Mouse (Mus musculus): ENCODE data around the gene Aph1c. TPM values are rescaled to one million over a fixed set of nuclear protein-coding genes. Genes with fewer than 3 reads are reported as not detected.
"Not testable (repeated sequence)": the region's sequence is repeated elsewhere in the genome, so short reads cannot be mapped to it uniquely, and the experiment has no call there.

Aph1c gene
- total RNA-seq, 2 experiments from 2014 or later, result 1.7 TPM; not detected in 1

DNA sequence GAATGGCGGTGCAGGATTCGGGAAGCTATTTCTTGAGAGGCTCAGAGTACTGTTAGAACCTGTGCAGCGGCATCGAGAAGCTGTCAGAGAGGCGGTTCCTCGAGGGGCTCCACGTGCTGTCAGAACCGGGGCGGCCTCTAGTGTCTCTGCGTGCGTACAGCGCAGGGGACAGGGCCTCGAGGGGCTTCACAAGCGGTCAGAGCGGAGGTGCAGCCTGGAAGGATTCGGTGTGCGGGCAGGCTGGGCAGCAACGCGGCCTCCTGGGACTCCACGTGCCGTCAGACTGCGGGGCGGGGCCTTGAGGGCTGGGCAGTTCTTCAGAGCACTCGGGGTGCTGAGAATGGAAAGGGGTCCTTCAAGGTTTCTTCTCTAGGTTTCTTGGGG, 563 bp upstream of the Aph1c start:
- peak; percentile 50 for ATAC-seq (replicated peaks; ENCODE audit: low FRiP score, poor library complexity, severe bottlenecking)

DNA sequence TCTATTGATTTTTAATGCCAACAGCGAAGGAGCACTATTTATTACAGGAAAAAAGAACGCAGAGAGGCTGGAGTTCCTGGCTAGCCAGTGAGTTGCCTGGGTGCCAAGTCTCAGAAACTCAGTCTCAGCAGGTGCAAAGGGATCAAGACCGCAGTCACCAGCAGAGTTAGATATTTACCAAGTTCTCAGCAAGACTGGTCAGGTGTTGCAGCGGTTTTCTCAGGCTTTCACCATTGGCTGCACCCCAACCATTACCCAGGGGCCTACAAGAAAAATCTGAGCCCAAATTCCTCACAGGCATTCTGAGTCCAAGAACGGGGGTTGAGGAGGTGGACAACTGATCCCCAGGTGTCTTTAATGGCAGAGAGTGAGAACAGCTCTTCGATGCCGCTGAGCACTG, 675 bp downstream of the Aph1c start:
- no peak for ATAC-seq (replicated peaks; ENCODE audit: low FRiP score, poor library complexity, severe bottlenecking)

DNA sequence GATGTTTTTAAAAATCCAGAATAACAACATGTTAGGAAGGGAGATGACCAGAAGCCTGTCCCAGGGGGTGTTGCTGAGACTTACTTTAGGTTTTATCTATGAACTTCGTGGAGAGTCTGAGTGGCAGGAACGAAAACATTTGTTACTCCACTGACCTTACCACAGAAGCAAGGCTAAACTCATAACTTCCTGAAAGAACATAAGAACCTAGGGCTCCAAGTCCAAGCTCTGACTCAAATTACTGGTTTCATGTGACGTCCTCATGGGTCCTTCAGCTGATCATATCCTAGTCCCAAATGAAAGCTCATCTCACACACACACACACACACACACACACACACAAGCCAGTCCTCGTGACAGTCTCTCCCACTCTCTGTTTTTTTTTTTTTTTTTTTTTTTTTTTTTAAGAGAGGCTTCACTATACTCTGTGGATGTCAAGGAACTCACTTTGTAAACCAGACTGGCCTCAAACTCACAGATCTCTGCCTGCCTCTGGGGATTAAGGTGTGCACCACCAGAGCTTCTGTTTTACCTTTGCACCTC, 2.1 kb downstream of the Aph1c start:
- ATAC-seq (replicated peaks; ENCODE audit: low FRiP score, poor library complexity, severe bottlenecking), result no peak

DNA sequence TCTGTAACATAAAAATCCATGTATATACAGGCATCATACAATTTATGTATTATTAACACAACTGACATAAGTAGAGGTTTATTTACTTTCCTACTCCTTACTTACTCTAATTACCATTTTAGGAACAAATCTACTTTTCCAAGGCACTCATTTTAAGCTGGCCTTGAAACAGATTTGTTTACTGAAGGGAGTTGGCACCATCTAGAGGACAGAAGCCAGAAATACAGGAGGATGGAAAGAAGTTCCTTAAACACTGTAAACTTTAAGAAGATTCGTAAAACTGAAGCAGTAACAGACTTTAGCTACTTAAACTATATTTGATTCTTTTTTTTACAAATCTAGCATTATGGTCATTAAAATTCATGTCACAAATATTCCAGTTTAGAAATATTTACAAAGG, 8.5 kb downstream of the Aph1c start:
- 0 out of 2 replicates have a peak, but pooled peaks have one; percentile 44 for ATAC-seq (replicated peaks; ENCODE audit: low FRiP score, poor library complexity, severe bottlenecking)

DNA sequence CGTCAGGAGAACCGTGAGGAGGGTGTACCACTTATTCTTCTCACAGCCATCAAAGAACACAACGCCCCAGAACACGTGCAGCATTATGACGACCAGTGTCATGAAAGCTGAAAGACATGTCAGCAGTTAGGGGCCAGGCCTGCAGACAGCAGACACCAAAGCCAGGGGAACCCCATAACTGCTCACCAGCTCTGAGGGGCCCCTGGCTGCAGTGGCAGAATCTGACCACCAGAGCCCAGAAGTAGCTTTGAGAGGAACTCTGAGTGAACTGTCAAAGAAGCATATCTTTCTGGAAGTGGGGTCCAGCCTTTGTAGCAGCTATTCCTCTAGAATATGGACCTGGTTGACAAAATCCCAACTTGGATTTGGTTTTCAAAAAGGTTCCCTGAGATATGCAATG, 12.3 kb downstream of the Aph1c start:
- 0 out of 2 replicates have a peak, but pooled peaks have one; percentile 26 for ATAC-seq (replicated peaks; ENCODE audit: low FRiP score, poor library complexity, severe bottlenecking)

DNA sequence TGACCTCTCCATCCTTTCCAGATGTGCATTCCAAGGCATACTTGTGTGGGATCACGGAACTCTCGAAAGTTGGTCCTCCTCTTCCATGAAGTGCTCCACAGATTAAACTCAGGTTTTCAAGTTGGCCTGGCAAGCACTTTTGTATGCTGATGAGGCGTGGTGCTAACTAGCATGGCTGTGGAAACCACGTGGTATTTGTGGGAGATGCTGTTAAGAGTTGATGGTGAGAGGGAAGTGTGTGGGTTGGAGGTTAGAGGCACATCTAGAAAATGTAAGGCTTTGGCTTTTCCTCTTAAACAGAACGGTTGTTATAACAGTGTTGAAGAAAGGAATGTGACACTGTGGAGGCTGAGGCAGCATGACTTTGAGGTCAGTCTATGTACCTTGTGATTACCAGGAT, 13.5 kb downstream of the Aph1c start:
- ATAC-seq (replicated peaks; ENCODE audit: low FRiP score, poor library complexity, severe bottlenecking), result no peak

DNA sequence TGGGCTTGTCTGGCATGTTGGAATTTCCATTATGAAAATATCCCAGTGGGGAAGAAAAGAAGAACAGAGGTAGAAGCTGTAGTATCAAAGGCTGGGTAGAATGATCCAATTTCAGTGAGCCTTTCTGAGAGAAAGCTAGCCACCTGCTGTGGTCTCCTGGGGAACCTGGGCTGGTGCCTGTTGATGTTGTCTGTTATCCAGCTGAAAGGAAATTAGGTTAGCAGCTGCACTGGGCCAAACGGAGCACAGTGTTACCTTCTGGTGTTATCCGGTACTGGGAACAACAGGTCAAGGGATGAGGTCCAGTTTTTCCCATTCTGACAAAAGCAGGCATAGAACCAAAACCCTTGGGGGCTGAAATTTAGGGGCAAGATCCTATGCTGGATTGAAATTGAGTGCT, 21.1 kb downstream of the Aph1c start:
- ATAC-seq (replicated peaks; ENCODE audit: low FRiP score, poor library complexity, severe bottlenecking), result no peak

DNA sequence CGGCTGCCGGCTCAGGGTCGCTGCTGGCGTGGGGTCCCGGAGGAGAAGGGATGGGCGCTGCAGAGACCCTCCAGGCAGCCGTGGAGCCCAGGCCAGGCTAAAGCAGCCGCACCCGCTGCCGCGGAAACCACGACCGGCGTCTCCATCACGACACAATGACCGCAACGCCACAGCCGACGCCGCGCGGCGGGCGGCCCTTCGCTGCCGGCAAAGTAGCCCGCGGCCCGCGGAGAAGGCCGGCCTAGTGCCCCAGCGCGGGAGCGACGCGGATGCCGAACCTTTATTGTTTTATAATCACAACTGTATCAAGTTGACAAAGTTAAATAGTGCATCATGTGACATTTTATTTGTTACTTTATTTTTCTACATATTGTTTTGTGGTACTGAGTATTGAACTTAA, 28.6 kb downstream of the Aph1c start:
- ATAC-seq (replicated peaks; ENCODE audit: low FRiP score, poor library complexity, severe bottlenecking), result not testable (repeated sequence)

DNA sequence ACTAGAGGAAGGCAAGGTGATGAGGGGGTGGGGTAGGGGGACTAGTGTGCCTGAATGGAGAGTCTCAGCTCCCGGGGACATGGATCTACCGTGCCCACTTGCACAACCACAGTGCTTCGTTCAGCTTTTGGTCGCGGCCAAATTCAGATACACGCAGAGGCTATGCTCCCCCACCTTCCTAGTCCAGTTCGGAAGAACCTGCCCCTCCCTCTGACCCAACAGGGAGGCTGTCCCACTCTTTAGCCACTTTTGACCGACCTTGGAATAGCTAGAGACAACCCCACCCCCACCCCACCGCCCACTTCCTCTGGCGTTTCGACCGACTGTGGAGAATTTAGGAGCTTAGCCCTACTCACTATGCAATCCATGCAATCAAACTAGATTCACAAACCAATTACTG, 32.6 kb downstream of the Aph1c start:
- no peak for ATAC-seq (replicated peaks; ENCODE audit: low FRiP score, poor library complexity, severe bottlenecking)

DNA sequence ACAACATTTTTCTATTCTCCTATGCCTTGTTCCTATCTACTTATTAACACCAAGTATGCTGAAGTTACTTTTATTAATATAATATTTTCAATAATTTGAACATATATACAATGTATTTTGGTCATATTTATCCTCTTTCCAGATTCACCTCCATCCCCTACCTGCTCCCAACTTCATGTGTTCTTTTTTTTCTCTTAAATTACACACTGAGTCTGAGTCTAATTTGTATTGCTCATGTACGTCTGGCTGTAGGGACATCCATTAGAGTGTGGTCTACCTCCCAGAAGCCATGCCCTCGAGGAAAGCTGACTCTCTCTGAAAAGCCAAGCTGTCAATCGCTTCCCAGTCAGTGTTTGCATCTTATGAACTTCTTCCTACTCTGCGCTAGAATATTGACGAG, 37.8 kb downstream of the Aph1c start, which contains the start of gene Gm10647:
Gene Gm10647, plus strand, starts transcription at position 301 of the 400 bp plus-strand sequence.
- ATAC-seq (replicated peaks; ENCODE audit: low FRiP score, poor library complexity, severe bottlenecking), result no peak

DNA sequence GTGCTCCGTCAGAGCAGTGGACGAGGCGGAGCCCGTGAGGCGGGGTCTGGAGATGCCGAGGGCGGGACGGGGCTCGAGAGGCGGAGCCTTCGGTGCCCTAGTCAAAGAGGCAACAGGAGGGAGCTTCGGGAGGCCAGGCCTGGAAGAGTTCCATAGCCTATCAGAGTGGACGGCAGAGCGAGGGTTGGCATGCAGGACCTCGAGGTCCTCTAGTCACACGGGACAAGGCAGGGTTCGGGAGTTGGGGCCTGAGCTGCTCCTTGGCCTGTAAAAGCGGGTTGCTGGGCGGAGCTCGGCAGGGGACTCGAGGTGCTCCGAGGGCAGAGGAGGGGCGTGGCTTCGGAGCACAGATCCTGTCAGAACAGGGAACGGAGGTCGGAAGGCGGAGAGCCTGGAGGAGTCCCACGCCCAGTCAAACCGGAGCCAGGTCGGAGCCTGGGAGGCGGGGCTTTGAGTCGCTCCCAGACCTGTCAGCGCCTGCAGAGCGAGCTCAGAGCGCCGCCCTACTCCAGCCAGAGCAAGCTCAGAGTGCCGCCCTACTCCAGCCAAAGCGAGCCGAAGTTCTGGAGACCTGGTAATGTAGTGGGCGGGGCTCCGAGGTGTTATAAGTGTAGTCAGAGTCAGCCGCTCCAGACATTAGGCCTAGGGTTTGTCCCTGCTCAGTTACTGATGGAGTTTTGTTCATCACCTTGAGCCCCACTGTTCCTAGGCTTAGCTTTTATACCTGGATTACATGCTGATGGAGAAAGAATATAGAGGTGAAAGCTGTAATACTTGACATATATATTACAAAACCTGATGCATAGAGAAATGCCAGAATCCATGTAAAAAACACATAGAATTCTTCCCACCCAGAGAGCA, 38.8 kb downstream of the Aph1c start, which contains the start of gene Aph1b:
Gene Aph1b, minus strand, starts transcription at position 27 of the 861 bp plus-strand sequence.
- peak; percentile 96 for ATAC-seq (replicated peaks; ENCODE audit: low FRiP score, poor library complexity, severe bottlenecking)

DNA sequence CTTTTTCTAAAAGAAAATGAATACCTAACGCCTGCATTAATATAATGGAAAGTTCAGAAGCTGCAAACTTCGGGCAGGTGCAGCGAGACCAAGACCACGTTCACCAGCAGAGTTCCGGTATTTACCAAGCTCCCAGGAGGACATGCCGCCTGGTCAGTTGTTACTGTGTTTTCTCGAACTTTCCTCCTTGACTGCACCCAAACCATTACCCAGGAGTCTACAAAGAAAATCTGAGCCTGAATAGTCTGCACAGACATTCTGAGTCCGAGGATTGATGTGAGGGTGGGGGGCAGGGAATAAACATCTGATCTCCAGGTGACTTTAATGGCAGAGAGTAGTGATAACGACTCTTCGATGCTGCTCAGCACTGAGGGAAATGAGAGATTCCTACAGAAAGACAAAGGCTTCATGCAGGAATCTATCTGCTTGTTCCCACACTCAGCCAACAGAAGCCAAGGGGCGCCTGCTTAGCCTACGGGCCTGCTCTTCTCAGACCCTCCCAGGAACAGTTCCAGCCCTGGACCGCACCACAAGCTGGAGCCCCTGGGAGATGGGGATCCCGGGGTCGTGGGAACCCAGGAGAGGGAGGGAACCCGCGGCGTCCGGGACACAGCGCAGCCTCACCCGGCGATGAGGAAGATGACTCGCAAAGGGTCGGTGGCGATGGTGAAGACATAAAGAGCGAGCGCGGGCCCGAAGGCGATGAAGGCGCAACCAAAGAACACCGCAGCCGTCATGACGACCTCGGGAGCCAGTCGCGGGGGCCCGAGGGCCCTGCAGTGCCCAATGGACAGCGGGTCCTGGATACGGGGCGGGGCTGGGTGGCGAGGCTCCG, 39.7 kb downstream of the Aph1c start:
- ATAC-seq (replicated peaks; ENCODE audit: low FRiP score, poor library complexity, severe bottlenecking), result no peak

DNA sequence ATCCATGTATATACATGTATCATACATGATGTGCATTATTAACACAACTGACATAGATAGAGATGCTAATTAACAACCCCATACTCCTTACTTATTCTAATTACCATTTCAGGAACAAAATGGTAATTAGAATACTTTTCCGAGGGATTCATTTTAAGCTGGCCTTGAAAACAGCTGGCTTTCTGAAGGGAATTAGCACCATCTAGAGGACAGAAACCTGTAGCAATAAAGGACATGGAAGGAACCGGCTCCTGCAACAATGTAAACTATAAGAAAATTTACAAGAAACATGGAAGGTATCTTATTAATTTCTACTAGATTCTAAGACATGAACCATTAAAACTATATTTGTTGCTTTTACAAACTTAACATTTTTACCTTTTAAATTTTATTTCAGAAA, 46.7 kb downstream of the Aph1c start:
- no peak for ATAC-seq (replicated peaks; ENCODE audit: low FRiP score, poor library complexity, severe bottlenecking)

DNA sequence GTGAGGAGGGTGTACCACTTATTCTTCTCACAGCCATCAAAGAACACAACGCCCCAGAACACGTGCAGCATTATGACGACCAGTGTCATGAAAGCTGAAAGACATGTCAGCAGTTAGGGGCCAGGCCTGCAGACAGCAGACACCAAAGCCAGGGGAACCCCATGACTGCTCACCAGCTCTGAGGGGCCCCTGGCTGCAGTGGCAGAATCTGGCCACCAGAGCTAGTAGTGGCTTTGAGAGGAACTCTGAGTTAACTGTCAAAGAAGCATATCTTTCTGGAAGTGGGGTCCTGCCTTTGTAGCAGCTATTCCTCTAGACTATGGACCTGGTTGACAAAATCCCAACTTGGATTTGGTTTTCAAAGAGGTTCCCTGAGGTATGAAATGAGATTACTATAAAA, 50.0 kb downstream of the Aph1c start:
- ATAC-seq (replicated peaks; ENCODE audit: low FRiP score, poor library complexity, severe bottlenecking), result peak; percentile 54

DNA sequence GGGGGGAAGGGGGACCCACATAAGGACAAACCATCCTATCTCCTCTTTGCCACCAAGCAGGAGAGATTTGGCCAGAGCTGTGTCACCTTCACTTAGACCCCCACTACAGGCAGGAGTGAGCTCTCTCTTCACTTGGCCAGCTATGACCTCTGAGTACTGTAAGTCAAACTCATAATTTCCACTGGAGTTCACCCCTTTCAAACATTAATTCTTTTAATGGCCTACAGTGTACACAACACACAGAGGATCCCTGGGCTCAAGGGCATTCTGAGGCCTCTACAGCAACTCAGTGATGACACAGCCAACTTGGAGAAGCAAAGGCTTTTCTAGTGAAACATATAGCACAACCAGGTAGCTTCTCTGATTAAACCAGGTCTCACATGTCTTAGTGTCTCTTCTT, 63.8 kb downstream of the Aph1c start:
- no peak for ATAC-seq (replicated peaks; ENCODE audit: low FRiP score, poor library complexity, severe bottlenecking)

DNA sequence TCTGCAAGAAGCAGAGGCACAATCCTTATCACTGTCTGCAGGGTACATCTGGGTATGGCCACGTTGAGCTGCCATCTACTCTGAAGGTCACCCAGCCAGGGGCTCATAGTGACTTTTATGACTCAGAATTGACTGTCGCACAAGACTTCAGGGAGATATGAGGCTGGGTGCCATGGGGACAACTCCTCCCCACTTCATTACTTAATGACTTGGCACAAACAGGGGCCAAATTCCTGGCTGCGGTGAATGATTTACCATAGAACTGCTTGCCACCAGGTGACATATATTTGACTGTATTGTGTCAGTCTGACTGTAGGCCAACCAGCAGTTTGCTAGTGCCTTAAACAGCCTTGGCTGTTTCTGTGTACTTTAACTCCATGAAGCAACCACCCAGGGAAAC, 65.3 kb downstream of the Aph1c start:
- ATAC-seq (replicated peaks; ENCODE audit: low FRiP score, poor library complexity, severe bottlenecking), result no peak

DNA sequence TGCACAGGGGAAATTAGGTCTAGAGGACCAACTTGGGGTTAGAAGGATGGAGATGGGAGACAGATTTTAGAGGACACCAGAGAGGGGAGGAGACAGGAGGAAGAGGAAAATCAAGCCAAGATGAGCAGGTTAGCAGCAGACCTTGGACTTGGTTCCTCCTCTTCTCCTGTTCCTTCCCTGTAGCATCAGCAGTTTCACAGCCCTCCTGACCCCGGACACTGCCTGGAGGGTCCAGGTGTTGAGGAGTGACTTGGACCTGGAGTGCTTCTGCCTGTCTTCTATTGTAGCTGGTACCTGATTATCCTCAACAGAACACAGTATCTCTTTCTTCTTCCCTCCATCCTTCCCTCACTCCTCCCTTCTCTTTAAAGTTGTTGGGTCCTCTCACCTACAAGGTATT, 65.8 kb downstream of the Aph1c start:
- no peak for ATAC-seq (replicated peaks; ENCODE audit: low FRiP score, poor library complexity, severe bottlenecking)

All from erythroid progenitor cell, adult 5-6 weeks (primary cell).